Mouse (Mus musculus) neural tube, embryonic 15.5 days (tissue): ENCODE measurements at regions not wholly inside any gene's neighbourhood (a gene's known extent, or its start where the extent isn't known, plus 50 kb on each side); places are given as distances from the start of the nearest gene placed in this dataset.

Experiments
- ATAC-seq: fragments of 200-750 bp; cut with Nextera tagmentation; 2 replicates; pipeline ENCODE4 v1.8.0; 2017; ENCODE audit warnings: mild to moderate bottlenecking, moderate TSS enrichment, moderate library complexity; ENCODE audit not compliant: low FRiP score
- H3K27ac ChIP-seq: fragments of 300-500 bp; sonication (generic); replicated peaks from 2 replicates; pipeline ENCODE4 v1.5.1; 2015; ENCODE audit warnings: mild to moderate bottlenecking, inconsistent platforms
- H3K27me3 ChIP-seq: fragments of 300-500 bp; sonication (generic); replicated peaks from 2 replicates; pipeline ENCODE4 v1.6.1; 2015; ENCODE audit warnings: inconsistent platforms
- H3K36me3 ChIP-seq: fragments of 300-500 bp; sonication (generic); 2 replicates; pipeline ENCODE4 v1.6.1; 2015; ENCODE audit warnings: inconsistent platforms
- H3K4me1 ChIP-seq: fragments of 300-500 bp; sonication (generic); 2 replicates; pipeline ENCODE4 v1.6.1; 2015; ENCODE audit warnings: inconsistent platforms
- H3K4me2 ChIP-seq: fragments of 300-500 bp; sonication (generic); 2 replicates; pipeline ENCODE4 v1.6.1; 2015; ENCODE audit warnings: inconsistent platforms, mild to moderate bottlenecking, moderate library complexity
- H3K4me3 ChIP-seq: fragments of 300-500 bp; sonication (generic); replicated peaks from 2 replicates; pipeline ENCODE4 v1.5.1; 2015; ENCODE audit warnings: mild to moderate bottlenecking, inconsistent platforms
- H3K9ac ChIP-seq: fragments of 300-500 bp; sonication (generic); replicated peaks from 2 replicates; pipeline ENCODE4 v1.6.1; 2015; ENCODE audit warnings: mild to moderate bottlenecking, inconsistent platforms
- H3K9me3 ChIP-seq: fragments of 300-500 bp; sonication (generic); replicated peaks from 2 replicates; pipeline ENCODE4 v1.6.1; 2016; ENCODE audit warnings: inconsistent platforms
- WGBS: fragments of 180-500 bp; shearing (Covaris S2); methylation state at CpG from one replicate; pipeline ENCODE4 v1.1.7; 2015; ENCODE audit warnings: mixed read lengths; 5-methylcytosine and 5-hydroxymethylcytosine counted together

DNA sequence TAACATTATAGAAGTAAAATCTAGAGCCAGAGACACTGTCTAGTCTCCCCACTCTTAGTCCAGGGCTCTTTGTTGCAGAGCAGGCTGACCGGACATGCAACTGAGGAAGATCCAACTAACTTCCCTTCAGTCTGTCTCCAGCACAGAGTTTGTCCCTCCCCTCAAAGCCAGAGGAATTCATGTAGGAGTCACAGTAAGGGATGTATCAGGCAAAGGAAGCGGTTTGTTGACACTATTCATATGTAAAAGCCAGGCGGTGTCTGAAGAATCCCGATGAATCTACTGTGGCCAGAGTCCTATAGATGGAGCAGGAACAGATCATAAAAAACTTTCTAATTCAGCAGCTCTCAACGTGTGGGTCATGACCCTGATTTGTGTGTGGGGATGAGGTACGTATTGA is 179.7 kb upstream of the Foxn2 start:
- no peak overlapping the region for H3K9ac ChIP-seq
- no peak for ATAC-seq
- no peaks in the 10 kb centered on the region for H3K27me3 ChIP-seq
- peaks cover 10% of the 10 kb centered on the region for H3K4me1 ChIP-seq
- no peak overlapping the region for H3K4me2 ChIP-seq
- 39% methylated on average over 6 of the region's 6 CpGs for WGBS
- H3K27ac ChIP-seq = no peak overlapping the region
- H3K9me3 ChIP-seq = no peaks in the 10 kb centered on the region
- no peaks in the 10 kb centered on the region for H3K36me3 ChIP-seq
- H3K4me3 ChIP-seq = no peak overlapping the region

DNA sequence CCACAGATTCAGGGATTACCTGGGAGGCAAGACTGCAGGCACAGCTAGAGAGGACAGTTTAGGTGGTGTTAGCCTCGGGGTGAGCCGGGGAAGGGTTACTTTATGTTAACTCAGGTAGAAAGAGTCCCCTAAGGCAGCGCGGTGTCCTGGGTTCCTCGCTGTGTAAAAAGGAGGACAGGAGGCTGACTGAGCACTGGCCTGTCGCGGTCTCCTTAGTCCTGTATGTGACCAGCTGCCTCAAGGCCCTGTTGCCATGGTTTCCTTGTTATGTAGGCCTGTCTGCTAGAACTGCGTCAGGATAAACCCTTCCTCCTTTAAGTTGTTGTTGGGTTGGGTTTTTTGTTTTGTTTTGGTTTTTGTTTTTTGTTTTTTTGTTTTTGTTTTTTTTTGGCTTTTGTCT is 179.0 kb upstream of the Foxn2 start:
- Histone ChIP-seq H3K36me3 (no peaks in the 10 kb centered on the region), H3K9ac (no peak overlapping the region), H3K27me3 (no peaks in the 10 kb centered on the region), H3K4me3 (no peak overlapping the region), H3K4me2 (no peak overlapping the region), H3K4me1 (peaks cover 10% of the 10 kb centered on the region), H3K9me3 (no peaks in the 10 kb centered on the region), H3K27ac (no peak overlapping the region)
- 38% methylated on average over 8 of the region's 8 CpGs for WGBS
- ATAC-seq = no peak

DNA sequence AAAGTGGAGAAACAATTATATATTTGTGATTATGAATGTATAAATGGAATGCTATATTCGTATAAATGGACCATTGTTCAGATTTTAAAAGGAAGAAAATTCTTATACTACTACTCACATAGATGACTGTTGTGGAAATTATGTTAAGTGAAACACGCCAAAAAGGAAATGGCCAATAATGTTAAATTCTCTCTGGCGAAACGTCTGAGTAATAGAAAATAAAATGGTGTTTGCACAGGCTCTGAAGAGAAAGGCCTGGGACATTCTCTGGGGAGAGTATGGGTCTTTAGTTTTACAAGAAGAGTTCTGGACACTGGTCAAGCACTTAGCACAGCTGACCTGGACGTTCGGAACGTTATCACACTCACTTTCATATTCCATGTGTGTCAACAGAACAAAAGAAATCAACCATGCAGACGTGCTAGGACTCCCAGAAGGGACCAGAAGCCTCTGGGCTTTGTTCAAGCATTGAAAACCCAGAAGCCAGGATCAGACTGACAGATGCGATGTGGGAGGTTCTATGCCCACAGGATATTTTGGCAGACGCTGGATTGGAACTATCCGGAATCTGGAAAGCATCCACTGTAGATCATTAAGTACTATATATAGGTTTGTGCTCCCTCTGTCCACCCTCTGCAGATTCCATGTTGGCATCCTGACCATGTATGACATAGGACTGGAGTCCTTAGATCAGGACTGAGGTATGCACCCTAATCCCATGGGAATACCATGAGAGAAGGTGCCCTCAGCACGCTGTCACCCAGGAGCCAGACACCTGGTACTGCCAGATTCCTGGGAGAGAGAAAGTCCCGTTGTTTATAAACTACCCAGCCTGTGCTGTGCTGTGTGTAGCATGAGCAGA is 178.0 kb upstream of the Foxn2 start:
- Histone ChIP-seq H3K4me2 (no peak overlapping the region), H3K27me3 (no peaks in the 10 kb centered on the region), H3K36me3 (no peaks in the 10 kb centered on the region), H3K9me3 (no peaks in the 10 kb centered on the region), H3K4me3 (no peak overlapping the region), H3K4me1 (no peaks in the 10 kb centered on the region), H3K27ac (no peak overlapping the region), H3K9ac (no peak overlapping the region)
- 0 out of 2 replicates have a peak, but pooled peaks have one; percentile 21 for ATAC-seq
- WGBS = 64% methylated on average over 13 of the region's 13 CpGs

DNA sequence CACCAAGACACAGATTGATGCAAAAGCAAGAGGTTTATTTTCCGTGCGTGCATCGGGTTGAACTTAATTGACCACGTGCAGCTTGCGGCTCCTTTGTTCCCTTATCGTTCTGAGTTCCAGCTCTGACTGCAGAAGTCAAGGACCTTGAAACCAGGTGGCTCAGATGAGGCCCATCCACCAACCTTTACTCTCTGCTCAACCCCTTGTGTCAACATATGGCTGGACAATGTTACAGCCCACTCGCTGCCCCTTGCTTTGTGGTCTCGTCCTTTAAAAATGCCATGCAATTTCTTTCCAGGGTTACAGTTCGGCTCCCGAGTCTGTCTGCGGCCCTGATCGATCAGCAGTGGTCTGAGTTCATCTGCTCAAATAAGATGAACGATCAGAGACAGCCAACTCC is 175.2 kb upstream of the Foxn2 start:
- Histone ChIP-seq H3K4me1 (no peaks in the 10 kb centered on the region), H3K27ac (no peak overlapping the region), H3K27me3 (no peaks in the 10 kb centered on the region), H3K36me3 (no peaks in the 10 kb centered on the region), H3K9ac (no peak overlapping the region), H3K9me3 (no peaks in the 10 kb centered on the region), H3K4me3 (no peak overlapping the region), H3K4me2 (no peak overlapping the region)
- no peak for ATAC-seq
- 79% methylated on average over 13 of the region's 13 CpGs for WGBS

DNA sequence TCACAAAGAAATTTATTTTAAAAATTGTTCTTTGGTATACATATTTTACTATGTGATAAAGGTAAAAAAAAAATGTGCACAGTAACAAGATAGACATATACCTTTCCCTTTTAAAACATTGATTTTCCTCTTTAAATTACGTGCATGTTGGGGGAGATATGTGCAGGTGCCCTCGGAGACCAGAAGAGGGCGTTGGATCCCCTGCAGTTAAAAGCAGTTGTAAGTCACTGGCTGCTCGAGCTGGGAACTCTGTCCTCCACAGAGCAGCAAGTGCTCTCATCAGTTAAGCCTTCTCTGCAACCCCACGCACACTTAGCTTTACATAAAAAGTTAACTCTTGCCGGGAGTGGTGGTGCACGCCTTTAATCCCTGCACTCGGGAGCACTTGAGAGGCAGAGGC is 172.3 kb upstream of the Foxn2 start:
- WGBS = 84% methylated on average over 8 of the region's 8 CpGs
- no peak for ATAC-seq
- H3K27ac ChIP-seq = no peak overlapping the region

DNA sequence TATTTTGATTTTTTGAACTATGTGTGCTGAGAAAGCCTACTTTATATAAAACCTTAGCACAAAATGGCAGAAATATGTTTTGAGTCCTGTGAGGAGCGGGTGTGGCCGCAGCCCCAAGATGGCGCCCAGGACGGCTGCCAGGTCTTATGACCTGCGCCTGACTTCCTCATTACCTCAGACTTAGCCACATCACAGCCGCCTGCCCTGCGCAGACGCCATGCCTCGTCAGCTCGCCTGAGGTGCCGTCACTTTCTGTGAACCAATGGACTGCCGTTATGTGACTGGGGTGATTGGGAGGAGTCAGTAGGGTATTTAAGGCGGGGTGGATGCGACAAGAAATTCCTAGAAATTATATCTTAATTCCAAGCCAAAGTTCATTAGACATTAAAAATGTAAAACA is 171.7 kb upstream of the Foxn2 start:
- no peaks in the 10 kb centered on the region for H3K27me3 ChIP-seq
- peaks cover 4% of the 10 kb centered on the region; the same call in 1 of the 2 replicates for H3K4me1 ChIP-seq
- no peak overlapping the region for H3K27ac ChIP-seq
- H3K9me3 ChIP-seq = no peaks in the 10 kb centered on the region
- no peak overlapping the region for H3K9ac ChIP-seq
- ATAC-seq = no peak
- 96% methylated on average over 14 of the region's 14 CpGs for WGBS
- no peak overlapping the region for H3K4me2 ChIP-seq
- H3K36me3 ChIP-seq = no peaks in the 10 kb centered on the region
- no peak overlapping the region for H3K4me3 ChIP-seq

More for the DNA sequence above, 172.3 kb upstream of the Foxn2 start:
- Histone ChIP-seq H3K36me3 (no peaks in the 10 kb centered on the region), H3K9ac (no peak overlapping the region), H3K4me3 (no peak overlapping the region), H3K4me2 (no peak overlapping the region), H3K4me1 (no peaks in the 10 kb centered on the region), H3K27me3 (no peaks in the 10 kb centered on the region), H3K9me3 (no peaks in the 10 kb centered on the region)

DNA sequence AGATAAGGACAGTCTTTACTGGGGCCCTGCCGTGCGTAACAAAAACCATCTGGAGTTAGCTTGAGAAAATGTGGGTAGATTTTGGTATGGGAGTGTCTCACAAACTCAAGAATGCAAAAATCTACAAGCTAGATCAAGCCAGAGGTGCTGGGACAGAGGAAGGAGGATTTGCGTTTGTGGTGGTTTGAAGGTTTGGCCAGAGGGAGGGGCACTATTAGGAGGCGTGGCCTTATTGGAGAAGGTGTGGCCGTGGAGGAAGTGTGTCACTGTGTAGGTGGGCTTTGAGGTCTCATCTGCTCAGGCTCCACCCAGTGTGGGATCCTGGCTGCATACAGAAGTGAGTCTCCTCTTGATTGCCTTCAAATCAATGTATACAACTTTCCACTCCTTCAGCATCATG is 169.6 kb upstream of the Foxn2 start:
- Histone ChIP-seq H3K9ac (no peak overlapping the region), H3K9me3 (no peaks in the 10 kb centered on the region), H3K4me2 (no peak overlapping the region), H3K27me3 (no peaks in the 10 kb centered on the region), H3K27ac (no peak overlapping the region), H3K36me3 (no peaks in the 10 kb centered on the region), H3K4me1 (peaks cover 21% of the 10 kb centered on the region), H3K4me3 (no peak overlapping the region)
- ATAC-seq = no peak
- 83% methylated on average over 5 of the region's 5 CpGs for WGBS

DNA sequence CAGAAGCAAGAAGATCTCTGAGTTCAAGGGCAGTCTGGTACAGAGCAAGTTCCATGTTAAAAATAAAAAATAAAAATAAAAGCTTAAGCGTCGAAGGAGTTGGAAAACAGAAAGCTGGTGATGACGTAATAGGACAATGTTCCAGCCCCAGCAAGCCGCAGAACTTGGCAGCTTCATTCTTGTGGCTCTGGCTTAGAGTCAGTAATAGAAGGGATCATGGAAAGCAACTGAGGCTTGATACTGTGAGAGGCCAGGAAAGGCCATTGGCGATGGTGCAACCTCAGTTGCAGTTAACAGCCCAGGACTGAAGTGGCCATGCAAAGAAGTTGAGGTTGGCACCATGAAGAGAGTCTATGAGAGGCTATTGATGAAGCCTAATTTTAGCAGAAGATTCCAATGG is 168.3 kb upstream of the Foxn2 start:
- Histone ChIP-seq H3K4me1 (peaks cover 21% of the 10 kb centered on the region), H3K9me3 (no peaks in the 10 kb centered on the region), H3K9ac (no peak overlapping the region), H3K36me3 (no peaks in the 10 kb centered on the region), H3K4me2 (no peak overlapping the region), H3K4me3 (no peak overlapping the region), H3K27ac (no peak overlapping the region), H3K27me3 (no peaks in the 10 kb centered on the region)
- ATAC-seq = no peak
- WGBS = 96% methylated on average over 5 of the region's 5 CpGs

DNA sequence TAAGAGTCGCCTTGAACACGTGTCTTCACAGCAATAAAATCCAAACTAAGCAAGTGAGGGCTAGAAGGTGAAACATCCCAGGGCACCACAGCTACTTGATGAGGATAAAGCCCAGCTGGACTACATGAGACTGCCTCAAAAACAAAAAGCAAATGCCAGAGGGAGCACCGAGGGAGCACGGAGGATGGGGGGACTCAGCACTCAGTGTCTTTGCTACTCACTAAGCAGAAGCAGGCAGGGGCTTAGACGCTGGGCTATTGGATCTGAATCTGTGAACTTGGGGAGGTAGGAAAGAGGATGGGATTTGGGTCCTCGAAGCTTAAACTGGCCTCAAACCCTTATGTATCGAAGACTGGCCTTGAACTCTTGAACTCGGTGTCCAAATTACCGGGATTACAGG is 167.0 kb upstream of the Foxn2 start:
- H3K4me2 ChIP-seq = no peak overlapping the region
- peak overlapping the region; percentile 85 for H3K27ac ChIP-seq
- peaks cover 21% of the 10 kb centered on the region for H3K4me1 ChIP-seq
- H3K9me3 ChIP-seq = no peaks in the 10 kb centered on the region
- 89% methylated on average over 9 of the region's 9 CpGs for WGBS
- no peak overlapping the region for H3K4me3 ChIP-seq
- no peak for ATAC-seq
- no peak overlapping the region for H3K9ac ChIP-seq
- H3K36me3 ChIP-seq = no peaks in the 10 kb centered on the region
- H3K27me3 ChIP-seq = no peaks in the 10 kb centered on the region

DNA sequence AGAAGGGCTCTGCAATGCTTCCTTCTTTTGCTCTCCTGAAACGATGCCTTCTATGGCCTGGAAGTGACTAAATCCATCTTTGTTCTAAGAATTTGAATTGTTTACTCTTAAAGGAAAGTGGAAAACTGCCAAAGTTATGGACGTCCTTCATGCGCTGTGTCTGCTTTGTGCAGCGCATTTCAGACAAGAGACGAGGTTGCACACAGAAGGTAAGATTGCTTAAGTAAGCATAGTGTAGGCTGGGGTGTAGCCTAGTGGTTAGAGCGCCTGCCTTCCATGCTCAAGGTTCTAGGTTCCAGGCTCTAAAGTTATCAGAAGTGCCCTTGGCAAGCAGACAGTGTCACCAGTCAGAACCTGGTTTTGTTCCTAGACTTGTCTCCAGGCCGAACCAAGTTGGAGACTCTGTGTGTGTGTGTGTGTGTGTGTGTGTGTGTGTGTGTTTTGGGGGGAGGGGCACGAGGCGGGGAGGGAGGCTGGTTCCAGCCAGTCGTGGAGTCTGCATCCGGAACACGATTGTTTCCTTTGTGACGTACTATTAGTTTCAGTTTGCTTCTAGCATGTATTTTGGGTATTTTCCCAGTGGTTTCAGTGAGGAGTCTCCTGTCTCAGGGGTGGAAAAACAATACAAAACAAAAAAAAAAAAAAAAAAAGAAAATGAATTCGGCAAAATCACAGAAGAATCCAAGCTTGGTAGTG is 166.4 kb upstream of the Foxn2 start:
- Histone ChIP-seq H3K4me3 (no peak overlapping the region), H3K27me3 (no peaks in the 10 kb centered on the region), H3K36me3 (no peaks in the 10 kb centered on the region), H3K9ac (no peak overlapping the region), H3K9me3 (no peaks in the 10 kb centered on the region), H3K4me1 (peaks cover 21% of the 10 kb centered on the region), H3K4me2 (peak overlapping the region; percentile 31), H3K27ac (peak overlapping the region; percentile 85)
- 42% methylated on average over 14 of the region's 14 CpGs for WGBS
- ATAC-seq = peak; percentile 71

DNA sequence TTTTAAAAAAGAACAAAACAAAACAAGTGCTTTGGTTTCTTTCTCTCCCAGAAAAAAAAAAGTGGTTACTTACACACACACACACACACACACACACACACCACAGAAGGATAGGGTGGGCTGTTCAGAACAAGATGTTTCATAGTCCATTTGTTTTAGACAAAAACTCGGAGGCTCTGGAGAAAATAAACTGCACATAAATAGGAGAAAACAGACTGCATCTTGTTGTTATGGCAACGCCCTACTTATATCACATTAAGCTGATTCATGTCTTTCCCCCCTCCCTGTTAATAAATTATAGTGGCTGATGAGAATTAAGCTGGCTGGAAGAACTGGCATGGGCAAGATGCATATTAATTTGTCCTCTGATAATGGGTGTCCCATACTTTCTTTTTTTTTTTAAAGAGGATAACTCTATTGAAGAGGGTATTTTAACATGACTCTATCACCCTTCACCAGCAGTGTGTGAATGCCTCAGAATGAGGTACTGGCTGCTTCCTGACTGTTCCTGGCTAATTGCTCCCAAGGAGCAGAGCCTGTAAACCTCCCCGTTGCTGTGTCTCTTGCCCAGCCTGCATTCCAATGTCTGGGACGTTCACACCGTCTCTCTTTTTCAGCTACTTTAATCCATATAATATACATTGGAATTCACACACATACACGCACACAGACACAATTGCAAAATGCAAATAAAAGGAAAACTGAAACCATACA is 165.6 kb upstream of the Foxn2 start:
- Histone ChIP-seq H3K9me3 (no peaks in the 10 kb centered on the region), H3K27me3 (no peaks in the 10 kb centered on the region), H3K4me3 (no peak overlapping the region), H3K36me3 (no peaks in the 10 kb centered on the region), H3K4me2 (peak overlapping the region; percentile 31), H3K4me1 (peaks cover 21% of the 10 kb centered on the region), H3K9ac (no peak overlapping the region), H3K27ac (peak overlapping the region; percentile 85)
- WGBS = 11% methylated on average over 6 of the region's 6 CpGs
- peak; percentile 91 for ATAC-seq

DNA sequence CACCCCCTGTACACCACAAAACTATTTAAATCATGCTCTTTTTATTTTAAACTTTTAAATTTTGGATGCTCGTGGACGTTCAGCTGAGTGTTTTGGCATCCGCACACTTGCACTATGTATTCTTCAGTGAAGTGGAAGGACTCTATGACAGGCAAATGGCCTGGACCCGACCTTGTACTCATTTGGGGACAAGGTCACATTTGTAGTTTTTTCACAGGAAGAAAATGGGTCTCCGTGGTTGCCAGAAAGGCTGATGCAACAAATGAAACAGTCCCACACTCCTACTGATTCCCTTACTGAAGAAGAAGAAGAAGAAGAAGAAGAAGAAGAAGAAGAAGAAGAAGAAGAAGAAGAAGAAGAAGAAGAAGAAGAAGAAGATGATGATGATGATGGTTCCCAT is 160.9 kb upstream of the Foxn2 start:
- Histone ChIP-seq H3K9ac (no peak overlapping the region), H3K9me3 (no peaks in the 10 kb centered on the region), H3K27me3 (no peaks in the 10 kb centered on the region), H3K4me3 (no peak overlapping the region), H3K4me2 (no peak overlapping the region), H3K27ac (no peak overlapping the region), H3K36me3 (no peaks in the 10 kb centered on the region), H3K4me1 (peaks cover 8% of the 10 kb centered on the region)
- no peak for ATAC-seq
- 87% methylated on average over 5 of the region's 5 CpGs for WGBS
